Mouse (Mus musculus) heart, postnatal 0 days (tissue): ENCODE measurements around the gene Rmnd5b. TPM values are rescaled to one million over a fixed set of nuclear protein-coding genes. Genes with fewer than 3 reads are reported as not detected.

Experiments used
- ATAC-seq: fragments of 200-750 bp; cut with Nextera tagmentation; 2 replicates; pipeline ENCODE4 v1.8.0; 2017; ENCODE audit warnings: low read depth, moderate number of reproducible peaks, moderate library complexity; ENCODE audit not compliant: insufficient read depth
- DNase-seq: peaks from one replicate; pipeline ENCODE4 v3.0.0-alpha.2; 2016; ENCODE audit warnings: low spot score
- H3K27ac ChIP-seq: fragments of 300-500 bp; sonication (generic); 2 replicates; pipeline ENCODE4 v1.5.1; 2014; ENCODE audit warnings: low read depth, mild to moderate bottlenecking
- H3K27me3 ChIP-seq: fragments of 300-500 bp; sonication (generic); 2 replicates; pipeline ENCODE4 v1.6.1; 2014; ENCODE audit warnings: low read length, mixed read lengths; ENCODE audit not compliant: control insufficient read depth, insufficient read depth
- H3K36me3 ChIP-seq: fragments of 300-500 bp; sonication (generic); replicated peaks from 2 replicates; pipeline ENCODE4 v1.6.1; 2014; ENCODE audit warnings: low read length, mixed read lengths; ENCODE audit not compliant: control insufficient read depth, insufficient read depth
- H3K4me1 ChIP-seq: fragments of 300-500 bp; sonication (generic); 2 replicates; pipeline ENCODE4 v1.6.1; 2014; ENCODE audit warnings: antibody characterized with exemption; ENCODE audit not compliant: control insufficient read depth, insufficient read depth
- H3K4me2 ChIP-seq: fragments of 300-500 bp; sonication (generic); 2 replicates; pipeline ENCODE4 v1.6.1; 2014; ENCODE audit warnings: low read depth, mild to moderate bottlenecking, low read length, moderate library complexity
- H3K4me3 ChIP-seq: fragments of 300-500 bp; sonication (generic); 2 replicates; pipeline ENCODE4 v1.5.1; 2014; ENCODE audit warnings: low read depth, low read length
- H3K9ac ChIP-seq: fragments of 300-500 bp; sonication (generic); replicated peaks from 2 replicates; pipeline ENCODE4 v1.6.1; 2014; ENCODE audit warnings: low read depth, low read length, mixed read lengths
- H3K9me3 ChIP-seq: fragments of 300-500 bp; sonication (generic); replicated peaks from 2 replicates; pipeline ENCODE4 v1.6.1; 2016; ENCODE audit warnings: low read length; ENCODE audit not compliant: control insufficient read depth
- CTCF ChIP-seq: IDR thresholded peaks from 2 replicates; pipeline ENCODE4 v1.5.1; 2016; ENCODE audit warnings: antibody characterized with exemption, control low read depth, low read depth
- EP300 ChIP-seq: IDR thresholded peaks from 2 replicates; pipeline ENCODE4 v1.6.1; 2016; ENCODE audit warnings: antibody characterized with exemption, low read depth
- WGBS: fragments of 180-500 bp; shearing (Covaris S2); extraction: QIAGEN DNeasy Blood & Tissue Kit; methylation state at CpG from one replicate; pipeline ENCODE4 v1.1.7; 2014; 5-methylcytosine and 5-hydroxymethylcytosine counted together
- polyA plus RNA-seq: library from polyadenylated mRNA; unstranded; fragments of >200 nt; fragmentation: Nextera tagmentation; extraction: Ambion mirVana; gene quantifications from 2 replicates; pipeline ENCODE4 v1.2.1, GENCODE M21; 2015
- total RNA-seq: library from RNA; depleted of rRNA; stranded (reverse); fragments of >200 nt; gene quantifications from 2 replicates; pipeline ENCODE4 v1.2.3, GENCODE M21; 2014; ENCODE audit warnings: low replicate concordance

The Rmnd5b gene
- total and polyA plus RNA-seq, 2 experiments from 2014 or later, result 30.0 to 54.3 TPM

DNA sequence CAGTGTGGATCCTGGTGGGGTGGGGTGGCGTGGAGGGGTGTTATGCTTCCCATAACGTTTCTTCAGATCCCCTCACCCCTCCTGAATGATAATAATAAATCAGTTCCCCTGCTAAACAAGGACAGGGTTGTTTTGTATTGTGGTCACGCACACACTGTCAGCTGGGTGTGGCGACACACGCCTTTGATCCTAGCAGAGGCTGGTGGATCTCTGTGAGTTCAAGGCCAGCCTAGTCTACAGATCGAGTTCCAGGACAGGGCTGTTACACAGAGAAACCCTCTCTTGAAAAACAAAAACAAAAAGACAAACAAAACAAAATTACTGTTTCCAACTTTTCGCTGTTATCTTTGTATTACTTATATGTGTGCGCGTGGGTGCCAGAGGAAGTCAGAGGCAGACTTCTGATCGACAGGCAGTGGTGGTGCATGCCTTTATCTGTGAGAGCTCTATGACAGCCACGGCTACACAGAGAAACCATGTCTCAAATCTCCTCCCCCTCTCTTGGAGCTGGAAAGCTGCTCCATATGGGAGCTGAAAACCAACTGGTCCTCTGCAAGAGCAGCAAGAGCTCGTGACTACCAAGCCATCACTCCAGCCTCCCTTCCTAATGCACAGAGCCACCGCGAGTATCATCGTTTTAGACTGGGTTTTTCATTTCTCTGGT is 5.9 kb downstream of the Rmnd5b start:
- ATAC-seq, result no peak
- Histone ChIP-seq H3K4me3 (no peak overlapping the region), H3K9ac (no peak overlapping the region), H3K27ac (no peak overlapping the region), H3K9me3 (no peaks in the 10 kb centered on the region), H3K27me3 (no peaks in the 10 kb centered on the region), H3K36me3 (peaks cover 41% of the 10 kb centered on the region), H3K4me2 (no peak overlapping the region), H3K4me1 (peaks cover 13% of the 10 kb centered on the region; the same call in 1 of the 2 replicates)
- no peak for DNase-seq
- WGBS, result 69% methylated on average over 15 of the region's 15 CpGs
- TF ChIP-seq EP300, result no peak
- no peak for TF ChIP-seq CTCF

- Histone ChIP-seq H3K4me1 (0 out of 2 replicates have a peak, but pooled peaks cover 7% of the 10 kb centered on the region), H3K9me3 (no peaks in the 10 kb centered on the region), H3K4me2 (no peak overlapping the region), H3K9ac (no peak overlapping the region), H3K27me3 (no peaks in the 10 kb centered on the region), H3K4me3 (no peak overlapping the region), H3K27ac (no peak overlapping the region), H3K36me3 (peaks cover 60% of the 10 kb centered on the region)
- TF ChIP-seq CTCF (no peak), EP300 (no peak)
- DNase-seq (no peak), ATAC-seq (no peak)
- 75% methylated on average over 8 of the region's 8 CpGs for WGBS
Measured at GRCm38 (mm10) chr11:51627907-51628306, 7.8 kb downstream of the Rmnd5b start.

GRCm38 (mm10) chr11:51627425-51627824 is 8.3 kb downstream of the Rmnd5b start:
- H3K9me3 ChIP-seq, result no peaks in the 10 kb centered on the region
- no peak overlapping the region for H3K4me3 ChIP-seq
- H3K4me2 ChIP-seq, result no peak overlapping the region
- no peaks in the 10 kb centered on the region for H3K27me3 ChIP-seq
- no peak for TF ChIP-seq CTCF
- no peak for TF ChIP-seq EP300
- 0 out of 2 replicates have a peak, but pooled peaks cover 7% of the 10 kb centered on the region for H3K4me1 ChIP-seq
- ATAC-seq (no peak), DNase-seq (no peak)
- no peak overlapping the region for H3K27ac ChIP-seq
- peaks cover 65% of the 10 kb centered on the region for H3K36me3 ChIP-seq
- WGBS, result 95% methylated on average over 9 of the region's 9 CpGs
- H3K9ac ChIP-seq, result no peak overlapping the region

GRCm38 (mm10) chr11:51625187-51625820 is 10.4 kb downstream of the Rmnd5b start:
- DNase-seq (no peak), ATAC-seq (no peak)
- H3K27me3 ChIP-seq, result no peaks in the 10 kb centered on the region
- 61% methylated on average over 5 of the region's 5 CpGs for WGBS
- H3K9ac ChIP-seq, result no peak overlapping the region
- H3K4me3 ChIP-seq, result no peak overlapping the region
- no peak for TF ChIP-seq EP300
- no peak for TF ChIP-seq CTCF
- H3K4me1 ChIP-seq, result peaks cover 5% of the 10 kb centered on the region
- peaks cover 66% of the 10 kb centered on the region for H3K36me3 ChIP-seq
- no peaks in the 10 kb centered on the region for H3K9me3 ChIP-seq
- H3K4me2 ChIP-seq, result no peak overlapping the region
- no peak overlapping the region for H3K27ac ChIP-seq

DNA sequence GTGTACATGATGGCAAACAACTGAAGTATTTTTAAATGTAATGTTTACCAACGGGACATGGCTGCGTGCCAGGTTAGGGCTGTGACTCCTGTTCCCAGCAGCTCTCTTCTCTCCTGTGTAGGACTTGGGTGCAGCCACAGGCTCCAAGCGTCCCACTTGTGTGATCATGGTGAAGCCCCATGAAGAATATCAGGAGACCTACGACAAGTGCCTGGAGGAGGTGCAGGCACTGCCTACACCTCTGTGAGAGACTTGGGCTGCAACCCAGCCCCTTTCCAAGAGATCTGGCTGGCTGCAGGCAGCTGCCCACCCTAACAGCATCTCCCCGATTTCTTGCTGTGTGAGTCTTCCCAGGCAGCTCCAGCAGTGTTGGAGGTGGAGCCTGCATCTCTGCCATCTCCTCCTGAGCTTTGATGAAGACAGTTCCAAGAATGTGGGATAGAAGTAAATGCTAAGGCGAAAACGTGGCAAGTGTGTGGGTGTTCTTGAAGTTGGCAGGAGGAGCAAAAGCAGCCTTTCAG is 12.7 kb downstream of the Rmnd5b start:
- H3K9ac ChIP-seq, result no peak overlapping the region
- DNase-seq, result no peak
- H3K4me1 ChIP-seq, result peaks cover 9% of the 10 kb centered on the region
- no peak overlapping the region for H3K27ac ChIP-seq
- no peak for TF ChIP-seq EP300
- no peak for TF ChIP-seq CTCF
- H3K4me2 ChIP-seq, result no peak overlapping the region
- peaks cover 55% of the 10 kb centered on the region for H3K36me3 ChIP-seq
- WGBS, result 72% methylated on average over 7 of the region's 7 CpGs
- H3K27me3 ChIP-seq, result no peaks in the 10 kb centered on the region
- ATAC-seq, result no peak
- H3K9me3 ChIP-seq, result no peaks in the 10 kb centered on the region
- H3K4me3 ChIP-seq, result no peak overlapping the region
